Mouse (Mus musculus) ES-Bruce4 (cell line): ENCODE data around the gene Synj1.

Experiments used
- CTCF ChIP-seq: IDR thresholded peaks from one replicate; pipeline ENCODE4 v1.8.1; 2011; ENCODE audit warnings: low read depth, low read length
- POLR2A ChIP-seq: IDR thresholded peaks from one replicate; pipeline ENCODE4 v1.8.1; 2011; ENCODE audit warnings: low read length; ENCODE audit not compliant: insufficient read depth

DNA sequence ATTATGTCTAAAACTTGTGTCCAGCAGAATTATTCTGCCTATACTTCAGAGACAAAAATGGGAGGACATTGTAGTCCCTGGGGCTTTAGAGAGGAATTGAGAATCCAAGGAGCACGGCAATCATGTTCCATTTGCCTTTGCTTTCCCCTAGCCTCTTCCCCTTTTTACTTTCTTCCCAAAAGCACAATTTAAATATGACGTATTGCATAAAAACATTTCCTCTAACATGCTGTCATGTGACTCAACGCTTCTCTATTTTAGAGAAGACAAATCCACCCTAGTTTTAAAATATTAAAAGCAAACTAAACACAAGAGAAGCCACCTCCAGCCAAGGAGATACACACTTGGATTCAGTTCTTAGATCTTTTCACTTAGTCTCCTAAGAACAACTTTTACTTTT is 739 bp upstream of the Synj1 start:
- TF ChIP-seq CTCF (no peak), POLR2A (no peak)
